Mouse (Mus musculus) embryonic facial prominence, embryonic 11.5 days (tissue): ENCODE data around the gene Pdzd8. TPM values are rescaled to one million over a fixed set of nuclear protein-coding genes. Genes with fewer than 3 reads are reported as not detected.

ENCODE experiments used
- ATAC-seq: fragments of 200-750 bp; cut with Nextera tagmentation; replicated peaks from 2 replicates; pipeline ENCODE4 v1.8.0; 2017; ENCODE audit warnings: low read depth; ENCODE audit not compliant: insufficient number of reproducible peaks, low FRiP score, low TSS enrichment
- DNase-seq: peaks from one replicate; pipeline ENCODE4 v3.0.0-alpha.2; 2015; ENCODE audit warnings: low spot score
- H3K27ac ChIP-seq: fragments of 300-500 bp; sonication (generic); replicated peaks from 2 replicates; pipeline ENCODE4 v1.5.1; 2014; ENCODE audit warnings: mild to moderate bottlenecking, low read depth, low read length, control low read depth
- H3K27me3 ChIP-seq: fragments of 300-500 bp; sonication (generic); 2 replicates; pipeline ENCODE4 v1.6.1; 2014; ENCODE audit warnings: mild to moderate bottlenecking, low read length, moderate library complexity, mixed read lengths; ENCODE audit not compliant: control insufficient read depth, insufficient read depth
- H3K36me3 ChIP-seq: fragments of 300-500 bp; sonication (generic); replicated peaks from 2 replicates; pipeline ENCODE4 v1.6.1; 2014; ENCODE audit warnings: low read depth, mild to moderate bottlenecking, low read length, moderate library complexity, mixed read lengths; ENCODE audit not compliant: control insufficient read depth, insufficient read depth
- H3K4me1 ChIP-seq: fragments of 300-500 bp; sonication (generic); 2 replicates; pipeline ENCODE4 v1.6.1; 2014; ENCODE audit warnings: low read length, mixed read lengths; ENCODE audit not compliant: control insufficient read depth, insufficient read depth
- H3K4me2 ChIP-seq: fragments of 300-500 bp; sonication (generic); 2 replicates; pipeline ENCODE4 v1.6.1; 2014; ENCODE audit warnings: low read depth, mild to moderate bottlenecking, control low read depth, low read length, moderate library complexity
- H3K4me3 ChIP-seq: fragments of 300-500 bp; sonication (generic); 2 replicates; pipeline ENCODE4 v1.5.1; 2014; ENCODE audit warnings: low read depth, low read length, control low read depth
- H3K9ac ChIP-seq: fragments of 300-500 bp; sonication (generic); replicated peaks from 2 replicates; pipeline ENCODE4 v1.6.1; 2014; ENCODE audit warnings: mild to moderate bottlenecking, control low read depth, low read length
- H3K9me3 ChIP-seq: fragments of 300-500 bp; sonication (generic); replicated peaks from 2 replicates; pipeline ENCODE4 v1.6.1; 2016; ENCODE audit warnings: mild to moderate bottlenecking, low read length, inconsistent platforms, mixed read lengths; ENCODE audit not compliant: control insufficient read depth
- WGBS: fragments of 180-500 bp; shearing (Covaris S2); extraction: QIAGEN DNeasy Blood & Tissue Kit; methylation state at CpG from one replicate; pipeline ENCODE4 v1.1.7; 2014; 5-methylcytosine and 5-hydroxymethylcytosine counted together
- polyA plus RNA-seq: library from polyadenylated mRNA; unstranded; fragments of >200 nt; fragmentation: Nextera tagmentation; extraction: Ambion mirVana; gene quantifications from 2 replicates; pipeline ENCODE4 v1.2.1, GENCODE M21; 2014

Pdzd8 gene
- polyA plus RNA-seq, 1 experiment from 2014 or later, result 18.0 TPM

- Histone ChIP-seq H3K9me3 (no peaks in the 10 kb centered on the region), H3K4me2 (no peak overlapping the region), H3K9ac (no peak overlapping the region), H3K36me3 (no peaks in the 10 kb centered on the region), H3K27ac (no peak overlapping the region), H3K4me3 (no peak overlapping the region), H3K27me3 (peaks cover 4% of the 10 kb centered on the region), H3K4me1 (peaks cover 2% of the 10 kb centered on the region; the same call in 1 of the 2 replicates)
- WGBS, result 89% methylated on average over 9 of the region's 9 CpGs
- ATAC-seq (no peak), DNase-seq (no peak)
Observed at GRCm38 (mm10) chr19:59263171-59263570, 82.4 kb downstream of the Pdzd8 start.

- H3K27ac ChIP-seq, result no peak overlapping the region
- DNase-seq (no peak), ATAC-seq (no peak)
- peak overlapping the region; percentile 93 for H3K4me2 ChIP-seq
- H3K9me3 ChIP-seq, result no peaks in the 10 kb centered on the region
- no peaks in the 10 kb centered on the region for H3K36me3 ChIP-seq
- peaks cover 4% of the 10 kb centered on the region for H3K27me3 ChIP-seq
- 28% methylated on average over 7 of the region's 7 CpGs for WGBS
- no peak overlapping the region; the same call in 1 of the 2 replicates for H3K4me3 ChIP-seq
- H3K4me1 ChIP-seq, result peaks cover 2% of the 10 kb centered on the region; the same call in 1 of the 2 replicates
- H3K9ac ChIP-seq, result no peak overlapping the region
Observed at GRCm38 (mm10) chr19:59261604-59262003, 84.0 kb downstream of the Pdzd8 start.

GRCm38 (mm10) chr19:59260718-59261442, 84.7 kb downstream of the Pdzd8 start, which contains the start of gene Slc18a2:
Slc18a2 (plus strand) TSS chr19:59260896.
- peak within 1 kb of the TSS; percentile 39 for H3K4me3 ChIP-seq
- H3K9me3 ChIP-seq, result no peaks in the 10 kb centered on the region
- no peaks in the 10 kb centered on the region for H3K36me3 ChIP-seq
- ATAC-seq, result peak; percentile 85
- H3K4me2 ChIP-seq, result peak within 1 kb of the TSS; percentile 93
- H3K27ac ChIP-seq, result no peak within 1 kb of the TSS
- DNase-seq, result peak; percentile 78
- peak within 1 kb of the TSS; percentile 19 for H3K9ac ChIP-seq
- H3K4me1 ChIP-seq, result peaks cover 2% of the 10 kb centered on the region; the same call in 1 of the 2 replicates
- WGBS, result under 1% methylated on average over 55 of the region's 55 CpGs
- peaks cover 4% of the 10 kb centered on the region for H3K27me3 ChIP-seq

- Histone ChIP-seq H3K9me3 (no peaks in the 10 kb centered on the region), H3K4me1 (peaks cover 2% of the 10 kb centered on the region; the same call in 1 of the 2 replicates), H3K4me2 (no peak overlapping the region), H3K9ac (no peak overlapping the region), H3K27me3 (peaks cover 4% of the 10 kb centered on the region), H3K4me3 (no peak overlapping the region), H3K36me3 (no peaks in the 10 kb centered on the region), H3K27ac (no peak overlapping the region)
- WGBS, result 33% methylated on average over 5 of the region's 5 CpGs
- ATAC-seq (no peak), DNase-seq (no peak)
Observed at GRCm38 (mm10) chr19:59259633-59260032, 85.9 kb downstream of the Pdzd8 start.

- Histone ChIP-seq H3K4me3 (no peak overlapping the region), H3K36me3 (no peaks in the 10 kb centered on the region), H3K27ac (no peak overlapping the region), H3K9me3 (no peaks in the 10 kb centered on the region), H3K9ac (no peak overlapping the region), H3K27me3 (no peaks in the 10 kb centered on the region), H3K4me2 (no peak overlapping the region), H3K4me1 (no peaks in the 10 kb centered on the region)
- ATAC-seq, result no peak
- 64% methylated on average over 2 of the region's 2 CpGs for WGBS
- DNase-seq, result no peak
Observed at GRCm38 (mm10) chr19:59252651-59253050, 92.9 kb downstream of the Pdzd8 start.

- Histone ChIP-seq H3K4me2 (no peak overlapping the region), H3K36me3 (no peaks in the 10 kb centered on the region), H3K27ac (no peak overlapping the region), H3K4me1 (no peaks in the 10 kb centered on the region), H3K9ac (no peak overlapping the region), H3K4me3 (no peak overlapping the region), H3K27me3 (no peaks in the 10 kb centered on the region), H3K9me3 (no peaks in the 10 kb centered on the region)
- 76% methylated on average over 11 of the region's 11 CpGs for WGBS
- DNase-seq (no peak), ATAC-seq (no peak)
Observed at GRCm38 (mm10) chr19:59248553-59249286, 96.9 kb downstream of the Pdzd8 start.

GRCm38 (mm10) chr19:59248144-59248543, 97.4 kb downstream of the Pdzd8 start:
- ATAC-seq, result no peak
- no peak overlapping the region for H3K9ac ChIP-seq
- no peak overlapping the region for H3K4me2 ChIP-seq
- DNase-seq, result no peak
- no peak overlapping the region for H3K4me3 ChIP-seq
- no peaks in the 10 kb centered on the region for H3K36me3 ChIP-seq
- H3K27ac ChIP-seq, result no peak overlapping the region
- WGBS, result 84% methylated on average over 4 of the region's 4 CpGs
- no peaks in the 10 kb centered on the region for H3K27me3 ChIP-seq
- H3K4me1 ChIP-seq, result no peaks in the 10 kb centered on the region
- no peaks in the 10 kb centered on the region for H3K9me3 ChIP-seq
